Comparison of ENCODE assay signal across 9 mouse cellular contexts in the genomic region with DNA sequence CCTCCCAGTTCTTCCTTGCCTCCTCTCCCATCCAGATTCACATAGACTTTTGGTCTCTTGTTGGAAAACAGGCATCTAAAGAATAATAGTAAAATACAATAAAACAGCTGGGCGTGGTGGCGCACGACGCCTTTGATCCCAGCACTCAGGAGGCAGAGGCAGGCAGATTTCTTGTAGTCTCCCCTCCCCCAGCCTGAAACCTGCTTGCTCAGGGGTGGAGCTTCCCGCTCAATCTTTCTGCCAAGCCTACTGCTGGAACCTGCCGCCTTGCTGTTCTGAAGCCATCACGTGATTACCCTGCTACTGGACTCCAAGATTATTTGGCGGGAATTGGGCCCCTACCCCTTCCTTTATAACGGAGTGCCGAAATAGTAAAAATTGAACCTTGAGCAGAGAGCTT. TPM values are rescaled to one million over a fixed set of nuclear protein-coding genes. Genes with fewer than 3 reads are reported as not detected.
DNase-seq lines count a peak whose midpoint lies in the region.
"Not testable (repeated sequence)": the region's sequence is repeated elsewhere in the genome, so short reads cannot be mapped to it uniquely, and the experiment has no call there.
"Had no signal": no experiment of that assay in that cellular context is flagged by ENCODE, and none has a peak within 500 bp of the region (broad histone marks: within the 10 kb centered on the region; RNA-seq: fewer than 3 reads in every experiment).

No protein-coding gene starts in this region.

- not testable (repeated sequence) for H3K4me3 ChIP-seq in ES-E14 (ENCODE audit: insufficient read depth in 1 of 2, low read depth in 1 of 2, low read length in 2 of 2, poor library complexity in 1 of 2, severe bottlenecking in 1 of 2)

- DNase-seq in ES-CJ7 (ENCODE audit: low read depth, low spot score): peak; percentile 69
- peak; percentile 33 for DNase-seq in ES-E14 (ENCODE audit: low read depth, low spot score)
- peak; percentile 77 for DNase-seq in R1 (ENCODE audit: low read depth, low spot score)
- peak; percentile 26 for DNase-seq in WW6 (ENCODE audit: low read depth, low spot score)
- peak; percentile 80 for DNase-seq in ZHBTc4 (ENCODE audit: low read depth, low spot score)
- DNase-seq in heart, adult 11 months: peak; percentile 76

- not testable (repeated sequence) for H3K9ac ChIP-seq in ES-E14 (ENCODE audit: insufficient read depth, low read depth, low read length, poor library complexity, severe bottlenecking)

- H3K9me3 ChIP-seq in ES-E14 (ENCODE audit: control insufficient read depth, insufficient read depth, low read depth, low read length): not testable (repeated sequence)

- in situ Hi-C loops in ES-E14 (cut with MboI; ENCODE audit: low sequenced_read_pairs in 2 of 2, unreplicated experiment in 2 of 2): not testable (repeated sequence)

- H3K27ac ChIP-seq in ES-E14 (ENCODE audit: insufficient read depth, low read depth, low read length, poor library complexity, severe bottlenecking): not testable (repeated sequence)

- H3K4me1 ChIP-seq in ES-E14 (ENCODE audit: control insufficient read depth in 2 of 2, insufficient read depth in 2 of 2, low read length in 2 of 2, poor library complexity in 1 of 2): not testable (repeated sequence)

- H3K36me3 ChIP-seq in ES-E14 (ENCODE audit: control insufficient read depth, insufficient read depth, low read length, poor library complexity, severe bottlenecking): not testable (repeated sequence)

RNA-seq across cellular contexts. Expression of a gene that starts 4.7 kb away (rescaled TPM):
- total RNA-seq in ES-E14 (2012; rRNA removed): 11.2 and 12.9 TPM in 2 replicates

RNA-seq across cellular contexts. Expression of a gene that starts 45.2 kb away (rescaled TPM):
- total RNA-seq in ES-E14 (2012; rRNA removed): 0.09 TPM in 1 of 2 replicates, not detected in the other
- total RNA-seq: adrenal gland, adult 2 months; adrenal gland, postnatal 25 days; MEL had no signal

Comparison
In these comparisons a context has a peak if more than half of its experiments do, and no peak if none do; other contexts are left out.
1. DNase-seq: peak in every context shown above with its lines; median percentile 80 in ZHBTc4; 77 in R1; 76 in heart, adult 11 months; 69 in ES-CJ7; 33 in ES-E14; 26 in WW6.